Mouse (Mus musculus): ENCODE results near the gene Igfbp1. TPM values are rescaled to one million over a fixed set of nuclear protein-coding genes. Genes with fewer than 3 reads are reported as not detected.

Gene Igfbp1
- total RNA-seq, 2 experiments from 2014 or later = not detected

DNA sequence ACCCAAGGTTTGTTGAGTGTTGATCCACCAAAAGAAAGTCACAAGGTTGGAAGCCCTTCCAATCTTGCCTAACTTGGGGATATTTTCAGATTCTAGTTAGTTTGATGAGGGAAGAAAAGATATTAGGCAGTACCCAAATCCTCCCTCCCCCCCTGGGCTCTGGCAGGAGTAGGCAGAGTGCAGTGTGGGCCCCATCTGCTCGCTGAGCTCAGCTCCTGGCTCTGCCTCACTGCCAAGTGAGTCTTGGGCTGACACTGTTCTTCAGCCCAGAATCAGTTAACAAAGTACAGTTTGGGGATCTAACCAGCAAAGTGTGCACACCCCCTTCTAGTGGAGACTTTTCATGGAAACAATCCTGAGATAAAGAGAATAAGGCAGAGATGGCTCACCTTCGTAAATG lies 28.6 kb downstream of the Igfbp1 start:
- intact Hi-C loops (cut with DNase I; ENCODE audit: low total_unique reads) = no loop called here
- DNase-seq = peak; percentile 16

DNA sequence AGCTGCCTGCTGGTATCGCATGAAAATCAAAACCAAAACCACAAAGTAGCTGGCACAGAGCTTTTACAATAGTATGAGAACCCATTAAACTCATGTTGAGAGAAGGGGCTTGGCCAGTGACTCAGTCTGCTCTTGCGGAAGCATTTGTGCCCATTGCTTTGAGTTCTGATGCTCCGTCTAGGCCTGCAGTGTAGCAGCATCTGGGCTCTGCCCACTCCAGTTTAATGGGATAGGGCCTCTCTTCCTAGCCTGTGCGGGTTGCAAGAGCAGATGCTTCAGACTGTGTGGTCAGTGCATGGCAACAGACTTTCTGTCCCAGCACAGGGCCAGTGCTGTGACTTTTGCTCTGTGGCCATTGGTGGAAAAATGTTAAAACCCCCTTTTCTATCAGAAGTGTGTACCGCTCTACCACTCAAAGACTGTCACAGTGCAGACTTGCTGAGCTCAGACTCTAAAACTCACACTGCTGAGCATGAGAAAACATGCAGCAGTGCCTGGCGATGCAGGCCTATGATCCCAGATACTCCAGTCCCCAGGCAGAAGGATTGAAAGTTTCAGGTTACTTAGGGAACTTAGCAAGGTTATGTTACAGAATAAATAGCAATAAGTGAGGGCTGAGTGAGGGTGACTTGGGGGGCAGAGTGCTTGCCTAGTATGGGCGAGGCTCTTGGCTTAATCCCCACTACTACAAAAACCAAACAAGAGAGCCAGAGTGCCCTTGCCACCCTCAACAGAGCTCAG lies 29.4 kb downstream of the Igfbp1 start:
- intact Hi-C loops (cut with DNase I; ENCODE audit: low total_unique reads) = no loop called here
- DNase-seq = no peak

DNA sequence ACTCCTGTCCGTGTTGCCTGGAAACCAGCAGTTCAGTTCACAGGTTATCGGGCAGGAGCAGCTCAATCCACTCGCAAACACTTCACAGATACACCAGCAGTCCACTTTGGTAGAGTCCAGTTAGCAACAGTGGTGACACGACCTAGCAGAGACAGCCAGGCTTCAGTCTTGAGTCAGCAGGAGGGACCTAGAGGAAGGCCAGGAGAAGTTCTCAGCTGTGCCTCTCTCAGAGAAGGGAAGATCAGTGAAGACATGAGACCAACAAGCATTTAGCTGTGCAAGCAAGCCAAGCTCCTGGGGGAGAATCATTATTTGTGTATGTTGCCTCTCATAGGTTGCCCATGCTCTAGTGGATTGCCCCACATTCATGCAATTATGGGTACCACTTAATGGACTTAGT lies 30.5 kb downstream of the Igfbp1 start:
- intact Hi-C loops (cut with DNase I; ENCODE audit: low total_unique reads) = no loop called here
- DNase-seq = no peak

DNA sequence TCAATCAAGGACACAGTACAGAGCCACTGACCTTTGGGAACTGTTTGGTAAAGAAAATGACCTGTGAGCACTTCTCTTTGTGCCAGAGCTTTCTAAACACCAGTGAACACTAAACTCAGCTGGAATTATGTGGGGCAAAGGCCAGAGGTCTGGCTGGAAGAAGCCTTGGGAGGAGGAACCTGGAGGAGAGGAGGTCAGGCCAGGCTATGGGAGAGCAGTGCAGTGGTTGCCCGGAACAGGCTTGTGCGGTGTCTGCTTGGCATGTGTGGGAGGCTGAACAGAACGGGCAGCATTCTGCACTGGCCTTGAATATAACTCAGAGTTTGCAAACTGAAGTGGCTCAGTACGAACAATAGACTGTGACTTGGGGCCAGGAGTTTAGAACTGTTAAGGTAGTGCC lies 32.4 kb downstream of the Igfbp1 start:
- no peak for DNase-seq
- intact Hi-C loops (cut with DNase I; ENCODE audit: low total_unique reads) = no loop called here

DNA sequence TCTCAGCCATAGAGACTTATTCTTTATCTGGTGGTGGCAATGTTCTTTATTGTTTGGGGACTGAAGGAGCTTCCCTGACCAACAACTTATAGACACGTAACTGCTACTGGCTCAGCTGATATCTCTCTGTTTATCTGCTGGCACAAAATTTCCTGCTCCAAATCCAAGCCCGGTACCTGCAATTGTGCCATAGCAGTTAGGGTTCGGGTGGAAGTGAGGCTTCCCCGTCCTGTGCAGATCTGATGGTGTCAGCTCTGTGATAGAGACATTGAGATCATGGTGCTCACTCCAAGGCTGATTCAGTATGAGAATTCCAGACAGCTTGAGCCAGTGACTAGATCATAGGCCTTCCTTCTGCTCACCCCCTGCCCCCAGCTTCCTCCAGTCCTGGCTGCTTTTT lies 34.4 kb downstream of the Igfbp1 start:
- intact Hi-C loops (cut with DNase I; ENCODE audit: low total_unique reads) = no loop called here
- DNase-seq = no peak

DNA sequence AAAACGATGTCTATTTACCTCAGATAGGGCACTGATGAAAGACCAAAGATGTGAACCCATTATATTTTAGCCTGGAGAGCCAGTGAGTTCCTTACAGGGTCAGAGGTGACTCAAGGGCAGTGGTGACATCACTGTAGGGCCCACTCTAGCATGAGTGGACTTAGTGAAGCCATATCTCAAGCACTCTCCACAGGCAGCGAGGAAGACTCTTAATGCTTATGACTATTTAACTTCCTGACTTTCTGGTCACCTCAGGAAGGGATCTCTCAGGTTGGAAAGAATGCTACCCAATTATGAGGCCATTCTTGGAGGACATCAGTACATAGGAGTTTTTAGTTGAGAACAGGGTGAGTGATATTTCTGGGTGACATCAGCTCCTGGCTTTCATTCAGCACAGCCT lies 35.8 kb downstream of the Igfbp1 start:
- DNase-seq = no peak
- intact Hi-C loops (cut with DNase I; ENCODE audit: low total_unique reads) = no loop called here

DNA sequence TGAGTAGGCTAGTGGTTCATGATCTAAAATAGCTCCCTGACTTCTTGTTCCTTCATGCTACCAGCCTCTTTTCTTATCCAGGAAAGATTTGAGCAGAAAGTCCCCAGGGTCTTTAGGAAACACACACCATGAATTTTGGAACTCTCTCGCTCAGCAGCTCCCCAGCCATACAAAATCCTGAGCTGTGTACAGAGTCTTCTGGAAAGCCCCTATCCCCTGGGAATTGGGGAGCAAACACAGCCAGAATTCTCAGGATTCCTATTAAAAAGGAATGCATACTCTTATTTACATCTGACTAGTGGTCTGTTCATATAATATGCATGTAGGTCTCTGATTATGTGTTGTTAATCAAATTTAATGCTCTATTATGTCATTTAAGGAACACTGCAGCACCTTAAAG lies 36.9 kb downstream of the Igfbp1 start:
- no peak for DNase-seq
- intact Hi-C loops (cut with DNase I; ENCODE audit: low total_unique reads) = no loop called here

DNA sequence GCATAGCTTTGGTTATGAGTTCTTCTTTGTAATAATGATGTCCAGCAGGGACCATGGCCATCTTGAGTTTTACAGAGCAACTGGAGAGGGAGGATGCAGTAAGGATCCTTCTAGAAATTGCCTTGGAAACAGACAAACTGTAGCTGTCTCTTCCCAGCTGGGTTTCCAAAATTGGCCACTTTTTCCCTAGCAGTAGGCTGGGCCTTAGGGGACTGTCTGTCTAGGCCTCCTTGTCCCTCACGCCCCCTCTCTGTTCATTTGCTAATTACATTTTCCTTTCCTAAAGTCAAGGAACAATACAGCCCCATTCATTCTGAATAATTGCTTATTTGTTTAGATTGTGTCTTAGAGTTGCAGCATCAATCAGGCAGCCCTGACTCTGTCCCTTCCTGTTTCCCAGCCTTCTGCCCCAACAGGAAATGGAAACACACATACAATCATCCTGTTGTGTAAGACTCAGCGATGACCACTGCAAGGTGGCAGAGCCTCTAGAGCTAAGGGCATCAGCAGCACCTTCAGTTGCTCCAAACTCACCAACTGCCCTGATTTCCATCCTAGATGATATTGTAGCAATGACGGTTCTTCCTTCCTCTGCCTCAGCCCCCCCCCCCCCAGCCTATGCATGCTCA lies 37.5 kb downstream of the Igfbp1 start:
- intact Hi-C loops (cut with DNase I; ENCODE audit: low total_unique reads) = no loop called here
- DNase-seq = no peak

DNA sequence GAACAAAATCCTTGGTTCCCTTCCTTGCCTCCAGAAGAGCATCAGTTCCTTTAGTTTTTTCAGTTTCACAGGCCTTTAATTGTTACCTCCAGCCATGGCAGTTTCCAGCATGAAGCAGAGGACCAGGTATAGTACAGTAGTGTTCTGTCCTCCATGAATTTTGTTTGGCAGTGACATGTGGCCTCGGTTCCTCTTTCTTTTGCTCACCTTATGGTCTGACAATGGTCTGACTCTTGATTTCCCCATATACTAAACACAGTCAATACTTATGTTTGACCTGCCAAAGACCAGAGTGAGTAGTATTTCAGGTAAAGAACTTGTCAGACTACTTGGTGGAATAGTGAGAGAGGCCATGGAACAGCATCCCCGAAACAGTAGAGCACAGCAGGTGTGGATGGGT lies 39.2 kb downstream of the Igfbp1 start:
- intact Hi-C loops (cut with DNase I; ENCODE audit: low total_unique reads) = no loop called here
- no peak for DNase-seq

DNA sequence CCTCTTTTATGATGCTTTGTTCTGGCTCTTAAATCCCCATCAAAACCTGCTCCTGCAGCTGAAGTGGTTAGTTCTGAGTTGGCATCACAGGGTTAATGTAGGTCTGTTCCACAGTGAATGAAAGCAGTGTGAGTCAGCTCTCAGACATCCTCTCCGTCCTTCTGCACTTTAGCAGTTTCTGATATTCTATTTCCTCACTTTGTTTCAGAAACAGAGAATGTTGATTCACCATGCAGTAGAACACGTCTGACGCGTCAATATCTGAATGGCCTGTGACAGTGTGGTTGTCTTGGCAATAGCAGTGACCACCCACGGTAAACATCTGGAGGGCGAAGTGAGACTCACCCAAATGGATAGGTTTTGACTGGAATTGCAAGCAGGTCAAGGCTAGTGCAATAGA lies 40.1 kb downstream of the Igfbp1 start:
- intact Hi-C loops (cut with DNase I; ENCODE audit: low total_unique reads) = no loop called here
- no peak for DNase-seq

DNA sequence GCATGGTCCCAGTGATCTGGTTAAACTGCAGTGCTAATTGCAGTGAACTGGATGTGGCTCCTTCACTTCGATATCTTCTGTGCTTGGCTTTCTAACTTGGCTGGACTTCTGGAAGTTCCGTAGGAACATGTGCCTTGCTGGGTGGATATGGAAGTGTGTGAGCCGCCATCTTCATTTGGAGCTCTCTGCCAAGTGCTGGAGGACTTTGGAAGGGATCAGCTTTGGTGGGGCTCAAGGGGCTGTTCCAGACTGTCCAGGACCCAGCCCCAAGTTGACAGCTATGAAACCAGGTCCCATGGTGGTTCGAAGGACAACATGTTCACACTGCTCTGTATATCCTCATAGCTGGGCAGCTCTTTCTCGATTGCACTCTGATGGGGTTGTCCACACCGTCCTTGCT lies 41.0 kb downstream of the Igfbp1 start:
- DNase-seq = no peak
- intact Hi-C loops (cut with DNase I; ENCODE audit: low total_unique reads) = no loop called here

DNA sequence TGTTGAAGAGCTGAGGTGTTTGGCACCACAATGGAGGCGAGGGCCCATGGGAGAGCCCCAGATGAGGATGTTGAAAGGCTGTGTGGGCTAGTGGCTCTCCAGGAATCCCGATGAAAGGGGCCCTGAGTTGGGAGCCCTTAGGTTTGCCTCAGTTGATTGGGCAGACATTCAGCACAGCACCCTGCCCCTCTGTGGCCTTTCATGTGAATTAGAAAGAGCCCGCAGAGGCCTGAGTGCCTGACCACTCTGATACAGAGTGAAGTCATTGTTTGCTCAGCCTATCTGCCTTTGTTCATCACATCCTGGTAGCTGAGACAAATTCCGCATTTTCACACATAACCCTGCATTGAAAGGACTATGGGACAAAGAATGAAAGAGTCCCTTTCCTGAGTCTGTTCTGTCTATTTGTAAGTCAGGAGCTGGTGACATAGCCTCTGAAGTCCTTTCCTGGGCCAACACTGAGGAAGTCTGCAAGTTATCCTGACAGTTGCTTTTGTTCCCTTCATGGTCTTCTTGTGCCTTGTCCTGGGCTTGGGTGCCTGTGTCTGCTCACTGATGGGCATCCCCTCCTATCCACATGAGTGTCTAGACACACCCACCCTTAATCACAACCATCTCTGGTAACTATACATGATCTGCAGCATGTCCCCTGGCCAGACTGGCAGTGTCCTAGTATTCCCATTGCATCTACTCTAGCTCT lies 41.6 kb downstream of the Igfbp1 start:
- no peak for DNase-seq
- intact Hi-C loops (cut with DNase I; ENCODE audit: low total_unique reads) = no loop called here

DNA sequence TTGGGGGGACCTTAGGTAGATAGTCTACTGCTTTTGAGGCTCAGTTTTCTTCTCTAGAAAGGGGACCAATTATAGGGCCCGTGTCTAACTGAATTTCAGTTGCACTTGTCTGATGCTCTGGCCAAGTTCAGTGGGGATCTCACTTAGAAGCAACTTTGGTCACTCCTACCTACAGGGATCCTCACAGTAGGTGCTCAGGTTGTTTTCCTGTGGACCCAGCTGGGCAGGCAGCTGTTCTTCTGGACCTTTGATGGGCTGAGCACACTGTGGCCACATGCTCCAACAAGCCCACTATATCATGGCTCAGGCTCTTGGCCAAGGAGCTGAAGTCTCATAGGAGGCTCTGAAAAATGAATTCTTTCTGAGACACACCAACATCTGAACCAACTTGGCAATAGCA lies 47.2 kb downstream of the Igfbp1 start:
- intact Hi-C loops (cut with DNase I; ENCODE audit: low total_unique reads) = no loop called here
- no peak for DNase-seq

DNA sequence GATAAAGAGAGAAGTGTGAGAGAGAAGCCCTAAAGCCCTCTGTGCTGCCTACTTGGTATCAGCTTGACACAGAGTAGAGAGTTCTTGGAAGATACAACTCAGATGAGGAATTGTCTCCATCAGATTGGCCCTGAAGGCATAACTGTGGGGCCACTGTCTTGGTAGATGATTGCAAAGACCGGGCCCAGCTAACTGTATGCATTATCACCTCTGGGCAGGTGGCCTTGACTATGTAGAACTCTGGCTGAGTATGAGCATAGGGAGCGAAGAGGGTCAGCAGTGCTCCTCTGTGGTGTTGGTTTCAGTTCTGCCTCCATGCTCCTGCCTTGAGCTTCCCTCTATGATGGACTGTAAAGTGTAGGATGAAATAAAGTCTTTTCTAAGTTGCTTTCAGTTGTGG lies 52.8 kb downstream of the Igfbp1 start:
- intact Hi-C loops (cut with DNase I; ENCODE audit: low total_unique reads) = no loop called here
- no peak for DNase-seq

DNA sequence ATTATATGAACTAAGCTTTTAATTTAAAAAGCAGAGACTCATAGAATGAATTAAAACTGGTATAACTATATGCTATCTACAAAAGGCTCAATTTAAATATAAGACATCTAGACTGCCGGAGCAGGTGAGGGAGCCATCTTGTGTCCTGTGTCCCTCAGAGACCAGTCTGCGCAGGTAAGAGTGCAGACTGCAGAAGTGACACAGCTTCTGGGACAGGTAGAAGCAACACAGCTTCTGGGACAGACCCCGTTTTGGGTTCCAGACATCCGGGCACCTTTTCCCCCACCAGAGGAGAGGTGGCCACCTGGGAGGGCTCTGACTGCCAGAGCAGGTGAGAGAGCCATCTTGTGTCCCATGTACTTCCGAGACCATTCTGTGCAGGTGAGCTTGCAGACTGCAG lies 53.3 kb downstream of the Igfbp1 start:
- intact Hi-C loops (cut with DNase I; ENCODE audit: low total_unique reads) = no loop called here
- no peak for DNase-seq

Other genes with a start within 250 kb of the Igfbp1 start
- 1 to 10 TPM; 1.1 to 2.5 TPM for gene Adcy1, start 134.3 kb upstream of the Igfbp1 start, total RNA-seq (2021)
- gene Gm11985, start 9.2 kb upstream of the Igfbp1 start, total RNA-seq (2021) = not detected
- gene Igfbp3, start 16.1 kb downstream of the Igfbp1 start, total RNA-seq (2021) = 10 to 100 TPM; 58.5 to 67.5 TPM

Data from gastrocnemius, postnatal 14 days (tissue).